Mouse (Mus musculus) naive thymus-derived CD4-positive, alpha-beta T cell, adult 2 months (primary cell): ENCODE measurements at regions not wholly inside any gene's neighbourhood (a gene's known extent, or its start where the extent isn't known, plus 50 kb on each side); places are given as distances from the start of the nearest gene placed in this dataset.

Source experiments
- DNase-seq: peaks from one replicate; pipeline ENCODE4 v3.0.0-alpha.2; 2011; ENCODE audit warnings: low read depth

- no peak for DNase-seq
Observed at GRCm38 (mm10) chr1:186909518-186910105, 57.6 kb upstream of the D1Pas1 start.

- no peak for DNase-seq
Observed at GRCm38 (mm10) chr1:186909073-186909472, 58.1 kb upstream of the D1Pas1 start.

- no peak for DNase-seq
Observed at GRCm38 (mm10) chr1:186907409-186908170, 59.6 kb upstream of the D1Pas1 start.

- no peak for DNase-seq
Observed at GRCm38 (mm10) chr1:186905942-186906341, 61.3 kb upstream of the D1Pas1 start.

- no peak for DNase-seq
Observed at GRCm38 (mm10) chr1:186901548-186901947, 65.7 kb upstream of the D1Pas1 start.

GRCm38 (mm10) chr1:186898203-186898602 lies 69.0 kb upstream of the D1Pas1 start:
- no peak for DNase-seq

GRCm38 (mm10) chr1:186889584-186889852 lies 77.7 kb upstream of the D1Pas1 start:
- DNase-seq: no peak

GRCm38 (mm10) chr1:186888767-186889583 lies 78.2 kb upstream of the D1Pas1 start:
- DNase-seq: no peak

GRCm38 (mm10) chr1:186887127-186887526 lies 80.1 kb upstream of the D1Pas1 start:
- no peak for DNase-seq

GRCm38 (mm10) chr1:186880391-186880790 lies 86.8 kb upstream of the D1Pas1 start:
- DNase-seq: no peak

GRCm38 (mm10) chr1:186860608-186861444 lies 106.4 kb upstream of the D1Pas1 start:
- DNase-seq: no peak

GRCm38 (mm10) chr1:186858285-186858684 lies 108.9 kb upstream of the D1Pas1 start:
- DNase-seq: no peak

- no peak for DNase-seq
Observed at GRCm38 (mm10) chr1:186855474-186856036, 106.4 kb upstream of the Rrp15 start.

- DNase-seq: no peak
Observed at GRCm38 (mm10) chr1:186845256-186845655, 96.1 kb upstream of the Rrp15 start.

- no peak for DNase-seq
Observed at GRCm38 (mm10) chr1:186833896-186834800, 85.0 kb upstream of the Rrp15 start.

- DNase-seq: no peak
Observed at GRCm38 (mm10) chr1:186833441-186833895, 84.3 kb upstream of the Rrp15 start.

GRCm38 (mm10) chr1:186827773-186828172 lies 78.6 kb upstream of the Rrp15 start:
- DNase-seq: peak; percentile 2

- no peak for DNase-seq
Observed at GRCm38 (mm10) chr1:186808192-186808960, 59.2 kb upstream of the Rrp15 start.

GRCm38 (mm10) chr1:186804451-186804850 lies 55.3 kb upstream of the Rrp15 start:
- no peak for DNase-seq
